Mouse (Mus musculus): Measurements from ENCODE around the gene Spx.

- TF ChIP-seq CTCF (IDR thresholded peaks at IDR 0.05; ENCODE audit: extremely low read depth, insufficient read depth, low read length): no peak
- TF ChIP-seq POLR2A (IDR thresholded peaks at IDR 0.05; ENCODE audit: extremely low read depth, insufficient read depth, low read length): no peak
Measured at GRCm38 (mm10) chr6:142451381-142451780, 38.1 kb downstream of the Spx start.

Measured in cortical plate, adult 2 months (tissue).